Mouse (Mus musculus) stomach, postnatal 0 days (tissue): ENCODE results near the gene Iqcb1.

Experiments used
- CTCF ChIP-seq: IDR thresholded peaks from 2 replicates; pipeline ENCODE4 v1.5.1; 2016; ENCODE audit warnings: antibody characterized with exemption, low read depth, mild to moderate bottlenecking, moderate library complexity
- EP300 ChIP-seq: optimal IDR thresholded peaks from 2 replicates; pipeline ENCODE3; 2016; ENCODE audit warnings: antibody characterized with exemption

- TF ChIP-seq CTCF (no peak), EP300 (no peak)
Measured at GRCm38 (mm10) chr16:36816916-36817315, 11.3 kb upstream of the Iqcb1 start.
